17 mouse cellular contexts compared by ENCODE assay signal in the genomic region with DNA sequence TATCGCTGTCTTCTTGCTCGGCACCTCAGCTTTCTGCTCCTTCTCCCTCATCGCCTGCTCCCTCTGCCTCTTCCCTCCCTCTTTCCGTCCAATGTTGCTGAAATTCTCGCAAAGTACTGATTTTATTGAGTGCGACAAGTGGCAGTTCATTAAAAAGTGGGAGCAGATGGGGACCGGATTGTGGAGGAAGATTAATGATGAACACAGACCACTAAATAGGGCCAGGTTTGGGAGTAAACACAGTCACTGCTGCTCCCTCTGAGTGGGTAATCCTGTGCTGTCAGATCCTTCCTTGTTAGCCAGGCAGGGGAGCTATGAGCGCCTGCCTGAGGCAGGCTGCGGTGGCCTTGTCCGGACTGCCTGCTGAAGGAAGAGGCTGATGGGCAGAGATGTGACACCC.
"Had no signal": no experiment of that assay in that cellular context is flagged by ENCODE, and none has a peak within 500 bp of the region (broad histone marks: within the 10 kb centered on the region; RNA-seq: fewer than 3 reads in every experiment).

No protein-coding gene starts in this region.

- DNase-seq: kidney, adult 8-10 months; kidney, postnatal 25 days; lung, adult 18-20 months; midbrain, embryonic 14.5 days; right cerebral cortex, postnatal 4 days; spleen, adult 18-20 months; thymus, adult 18-20 months; thymus, postnatal 14 days had no signal

- H3K27ac ChIP-seq: left cerebral cortex, adult 2 months; limb, embryonic 13.5 days; liver, embryonic 14.5 days; macrophage; neural tube, embryonic 15.5 days had no signal

- H3K4me3 ChIP-seq: left cerebral cortex, adult 2 months; limb, embryonic 13.5 days; myocyte; neural tube, embryonic 15.5 days had no signal

- H3K4me1 ChIP-seq: neural tube, embryonic 15.5 days had no signal

- H3K9ac ChIP-seq: limb, embryonic 13.5 days; liver, embryonic 14.5 days; neural tube, embryonic 15.5 days had no signal

- H3K4me2 ChIP-seq: limb, embryonic 13.5 days; neural tube, embryonic 15.5 days had no signal

- H3K9me3 ChIP-seq: neural tube, embryonic 15.5 days had no signal

- H3K36me3 ChIP-seq: limb, embryonic 13.5 days; neural tube, embryonic 15.5 days had no signal

- ATAC-seq: inflammation-experienced regulatory T-cells, adult 6 months; intestine, postnatal 0 days; lung, postnatal 0 days had no signal
